Mouse (Mus musculus) v-Abl transformed pro-B cells (cell line): ENCODE measurements around the gene Ppfia1.

Experiments used
- in situ Hi-C, 2 experiments: fragments of 400-800 bp; cut with MboI; formaldehyde crosslinking; loops; one replicate each; pipeline ENCODE4 v1.15.1; 2025; ENCODE audit not compliant: unreplicated experiment in 2 of 2

Ppfia1 gene

GRCm38 (mm10) chr7:144553237-144554122 is at the start of gene Ppfia1:
Gene Ppfia1, minus strand, starts transcription at chr7:144553729.
- in situ Hi-C loops = loop anchor here (10.0 to 25.0 kb wide), 2 partner anchors 729 to 1491 kb away; partner anchors contain the start of genes Cd81 (in 2 of the 2), Tssc4 (in 2 of the 2), Dhcr7 (in 1 of the 2) and Nadsyn1 (in 1 of the 2)

DNA sequence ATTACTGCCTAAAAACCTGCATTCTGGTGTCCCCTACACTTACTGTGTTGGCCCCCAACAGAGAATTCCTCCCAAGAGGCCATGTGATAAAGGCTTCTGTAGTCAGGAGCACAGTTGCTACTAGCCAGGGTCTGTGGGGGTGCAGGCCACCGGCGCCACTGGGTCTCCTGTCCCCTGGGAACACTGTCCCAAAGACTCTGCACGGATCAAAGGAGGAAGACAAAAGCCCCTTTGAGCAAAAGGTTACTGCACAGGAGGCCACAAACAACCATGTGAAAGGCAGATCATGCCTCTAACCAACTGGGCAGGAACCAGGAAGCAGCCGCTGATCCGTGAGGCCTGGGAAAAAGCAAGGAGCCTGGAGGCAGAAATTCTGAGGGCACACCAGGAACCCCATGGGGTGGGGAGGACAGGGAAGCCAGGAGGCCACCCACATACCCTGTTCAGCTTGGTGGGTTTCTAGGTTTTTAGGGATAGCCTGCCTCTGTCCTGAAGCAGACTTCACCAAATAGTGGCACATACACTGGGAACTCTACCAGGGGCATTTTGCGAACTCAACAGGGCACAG is 46.9 kb upstream of the Ppfia1 start:
- in situ Hi-C loops = no loop called here

DNA sequence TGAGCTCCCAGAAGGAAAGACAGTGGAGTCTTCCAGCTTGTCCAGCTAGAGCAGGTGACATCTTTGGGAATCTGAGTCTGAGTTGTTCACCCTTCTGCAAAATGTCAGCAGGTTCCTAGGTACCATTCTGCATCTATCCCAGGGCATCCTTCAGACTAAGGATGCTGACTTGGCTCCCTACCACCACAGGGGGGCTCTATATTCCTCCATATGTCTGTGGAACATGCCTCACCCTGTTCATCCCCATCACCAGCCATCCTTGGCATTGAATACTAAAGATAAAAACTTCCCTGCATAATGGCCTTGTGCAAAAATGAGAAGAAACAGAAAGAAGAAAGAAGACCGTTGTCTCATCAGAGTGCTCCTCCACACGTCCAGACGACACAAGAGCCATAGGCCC is 36.0 kb upstream of the Ppfia1 start:
- in situ Hi-C loops = loop anchor here (5.0 to 25.0 kb wide), 4 partner anchors 188 to 755 kb away; no protein-coding TSS in a partner anchor

DNA sequence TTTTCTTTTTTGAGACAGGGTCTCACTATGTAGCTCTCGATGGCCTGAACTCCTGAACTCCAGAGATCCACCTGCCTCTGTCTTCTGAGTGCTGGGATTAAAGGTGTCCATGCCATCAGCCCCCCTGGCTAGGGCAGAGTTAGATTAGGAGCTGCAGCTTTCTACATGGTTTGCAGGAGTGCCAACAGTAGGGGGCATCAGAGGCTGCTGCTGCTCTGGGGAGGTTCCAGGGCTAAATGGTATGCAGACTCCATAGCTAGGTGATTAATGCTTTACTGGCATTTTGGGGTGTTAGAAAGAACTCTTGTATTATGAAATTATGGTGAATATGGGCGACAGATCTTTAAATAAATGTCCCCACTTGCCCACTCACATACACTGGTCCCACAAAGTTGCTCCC is 33.8 kb upstream of the Ppfia1 start:
- in situ Hi-C loops = loop anchor here (5.0 to 25.0 kb wide), 4 partner anchors 190 to 752 kb away; no protein-coding TSS in a partner anchor

DNA sequence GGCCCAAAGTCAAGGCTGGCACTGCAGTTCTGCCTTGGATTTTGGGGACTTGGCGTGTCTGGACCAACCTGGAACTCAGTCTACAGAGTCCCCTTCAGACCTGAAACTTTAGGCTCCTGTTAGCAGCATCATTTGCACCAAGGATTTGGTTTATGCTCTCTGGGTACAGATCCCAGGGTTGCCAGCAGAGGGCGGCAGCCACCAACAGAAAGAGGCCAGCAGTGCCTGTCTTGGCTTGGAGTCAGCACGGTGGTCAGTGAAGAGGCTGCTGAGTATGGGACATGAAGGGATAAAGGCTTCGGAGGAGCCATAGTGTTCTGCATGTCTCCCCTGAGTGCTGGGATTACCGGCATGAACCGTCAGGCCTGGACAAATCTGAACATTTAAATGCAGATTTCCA is 32.1 kb upstream of the Ppfia1 start:
- in situ Hi-C loops = loop anchor here (5.0 to 25.0 kb wide), 4 partner anchors 192 to 751 kb away; no protein-coding TSS in a partner anchor

GRCm38 (mm10) chr7:144583619-144584018 is 30.1 kb upstream of the Ppfia1 start:
- in situ Hi-C loops = loop anchor here (5.0 to 25.0 kb wide), 8 partner anchors 194 to 749 kb away; partner anchors contain the start of gene LTO1 (in 1 of the 2)

DNA sequence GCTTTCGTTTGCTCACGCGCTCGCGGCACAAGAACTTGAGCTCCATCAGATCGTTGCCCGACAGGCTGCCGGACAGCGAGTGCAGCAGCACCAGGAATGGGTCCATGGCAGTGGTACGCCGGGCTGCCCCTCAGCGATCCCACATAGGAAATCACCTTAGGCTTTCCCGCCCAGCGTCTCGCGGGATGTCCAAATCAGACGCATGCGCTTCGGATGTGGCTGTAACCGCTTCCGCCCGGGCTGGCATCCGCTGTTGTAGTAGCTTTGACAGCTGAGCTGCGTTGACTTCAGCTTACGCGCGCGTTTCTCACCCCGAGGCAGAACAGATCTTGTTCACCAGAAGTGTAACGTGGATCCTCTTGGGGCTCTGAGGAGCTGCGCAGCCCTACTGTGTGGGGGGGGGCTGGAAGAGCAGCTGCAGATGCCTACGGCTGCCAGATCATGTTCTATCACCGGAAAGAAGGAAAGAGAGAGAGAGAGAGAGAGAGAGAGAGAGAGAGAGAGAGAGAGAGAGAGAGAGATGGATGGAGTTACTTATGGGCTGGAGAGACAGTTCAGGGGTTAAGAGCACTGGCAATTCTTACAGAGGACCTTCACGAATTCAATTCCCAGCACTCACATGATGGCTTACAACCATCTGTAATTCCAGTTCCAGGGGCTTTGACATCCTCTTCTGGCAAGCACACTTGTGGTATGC is 28.9 kb upstream of the Ppfia1 start, which contains the start of gene Fadd:
TSS of gene Fadd (minus strand) at position 180 of the 697 bp plus-strand sequence.
- in situ Hi-C loops = loop anchor here (5.0 to 25.0 kb wide), 8 partner anchors 195 to 748 kb away; partner anchors contain the start of gene LTO1 (in 1 of the 2)

DNA sequence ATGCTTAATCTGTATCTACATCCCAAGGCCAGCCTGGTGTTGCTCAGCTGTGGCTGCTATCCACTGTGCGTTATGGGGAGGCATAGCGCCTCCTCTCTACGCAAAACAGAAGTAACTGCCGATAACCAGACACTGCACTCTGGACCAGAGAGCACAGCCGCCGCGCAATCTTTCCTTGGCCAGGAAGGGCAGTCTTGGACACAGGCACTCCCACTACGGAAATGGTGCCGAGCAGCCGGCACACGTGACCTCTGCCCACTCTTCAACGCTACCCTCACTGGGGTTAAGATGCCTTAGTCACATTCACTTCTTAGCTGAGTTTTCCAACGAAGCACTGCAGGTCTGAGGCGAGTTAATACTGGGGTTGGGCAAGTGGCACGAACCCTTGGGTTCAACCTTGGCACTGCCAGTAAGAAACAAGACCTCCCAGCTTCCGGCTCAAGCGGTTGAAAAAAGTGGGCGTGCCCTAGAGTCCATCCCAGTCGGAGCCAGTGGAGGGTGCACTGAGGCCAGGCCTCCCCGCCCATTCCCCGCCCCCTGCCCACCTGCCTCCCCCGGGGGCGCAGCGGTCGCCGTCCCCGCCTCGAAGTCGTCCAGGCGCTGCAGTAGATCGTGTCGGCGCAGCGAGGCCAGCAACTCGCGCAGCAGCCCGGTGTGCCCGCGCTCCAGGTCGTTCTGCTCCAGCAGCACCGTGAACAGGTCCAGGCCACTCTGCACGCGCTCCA is 28.2 kb upstream of the Ppfia1 start:
- in situ Hi-C loops = loop anchor here (5.0 to 25.0 kb wide), 8 partner anchors 196 to 747 kb away; partner anchors contain the start of gene LTO1 (in 1 of the 2)

- in situ Hi-C loops = loop anchor here in 1 of 2 experiments (25.0 kb wide), 1 partner anchor 491 kb away; no protein-coding TSS in a partner anchor
Measured at GRCm38 (mm10) chr7:144577876-144578275, 24.3 kb upstream of the Ppfia1 start.

DNA sequence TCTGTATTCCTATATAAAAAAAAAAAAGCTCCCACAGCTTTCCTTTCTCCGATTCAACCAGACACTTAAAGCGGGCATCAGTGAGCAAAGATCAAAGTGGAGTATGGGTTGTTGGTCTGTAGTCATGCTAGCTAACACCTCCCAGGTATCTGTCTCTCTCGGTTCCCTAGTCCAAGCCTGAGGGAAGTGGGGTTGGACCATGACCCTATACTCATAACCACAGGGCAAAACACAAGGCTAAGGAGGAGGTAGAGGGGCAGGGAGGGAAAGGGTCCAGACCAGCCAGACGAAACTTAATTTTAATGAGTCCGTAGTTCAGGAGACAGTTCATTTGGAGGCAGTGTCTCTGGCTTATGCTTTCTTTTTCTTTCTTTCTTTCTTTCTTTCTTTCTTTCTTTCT is 18.7 kb upstream of the Ppfia1 start:
- in situ Hi-C loops = loop anchor here (25.0 kb wide), 1 partner anchor 1510 kb away; the partner anchor contains the start of genes Cd81 (in 2 of the 2) and Tssc4 (in 2 of the 2)

- in situ Hi-C loops = loop anchor here (25.0 kb wide), 1 partner anchor 1509 kb away; the partner anchor contains the start of genes Cd81 (in 2 of the 2) and Tssc4 (in 2 of the 2)
Measured at GRCm38 (mm10) chr7:144571598-144571997, 18.1 kb upstream of the Ppfia1 start.

- in situ Hi-C loops = loop anchor here (25.0 kb wide), 1 partner anchor 1507 kb away; the partner anchor contains the start of genes Cd81 (in 2 of the 2) and Tssc4 (in 2 of the 2)
Measured at GRCm38 (mm10) chr7:144569428-144569827, 15.9 kb upstream of the Ppfia1 start.

DNA sequence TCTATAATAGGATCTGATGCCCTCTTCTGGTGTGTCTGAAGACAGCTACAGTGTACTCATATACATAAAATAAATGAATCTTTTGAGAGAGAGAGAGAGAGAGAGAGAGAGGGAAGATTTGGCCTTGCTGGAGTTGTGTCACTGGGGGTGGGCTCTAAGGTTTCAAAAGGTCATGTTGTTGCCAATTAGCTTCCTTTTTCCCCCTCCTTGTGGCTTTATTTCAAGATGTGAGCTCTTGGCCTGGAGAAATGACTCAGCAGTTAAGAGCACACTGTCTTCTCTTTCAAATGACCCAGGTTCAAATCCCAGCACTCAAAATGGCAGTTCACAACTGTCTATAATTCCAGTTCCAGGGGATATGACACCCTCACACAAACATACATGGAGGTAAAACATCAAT is 14.6 kb upstream of the Ppfia1 start:
- in situ Hi-C loops = loop anchor here (25.0 kb wide), 1 partner anchor 1506 kb away; the partner anchor contains the start of genes Cd81 (in 2 of the 2) and Tssc4 (in 2 of the 2)

- in situ Hi-C loops = loop anchor here (25.0 kb wide), 1 partner anchor 1505 kb away; the partner anchor contains the start of genes Cd81 (in 2 of the 2) and Tssc4 (in 2 of the 2)
Measured at GRCm38 (mm10) chr7:144566921-144567682, 13.6 kb upstream of the Ppfia1 start.

- in situ Hi-C loops = loop anchor here (25.0 kb wide), 1 partner anchor 1501 kb away; the partner anchor contains the start of genes Cd81 (in 2 of the 2) and Tssc4 (in 2 of the 2)
Measured at GRCm38 (mm10) chr7:144563456-144564155, 10.1 kb upstream of the Ppfia1 start.

DNA sequence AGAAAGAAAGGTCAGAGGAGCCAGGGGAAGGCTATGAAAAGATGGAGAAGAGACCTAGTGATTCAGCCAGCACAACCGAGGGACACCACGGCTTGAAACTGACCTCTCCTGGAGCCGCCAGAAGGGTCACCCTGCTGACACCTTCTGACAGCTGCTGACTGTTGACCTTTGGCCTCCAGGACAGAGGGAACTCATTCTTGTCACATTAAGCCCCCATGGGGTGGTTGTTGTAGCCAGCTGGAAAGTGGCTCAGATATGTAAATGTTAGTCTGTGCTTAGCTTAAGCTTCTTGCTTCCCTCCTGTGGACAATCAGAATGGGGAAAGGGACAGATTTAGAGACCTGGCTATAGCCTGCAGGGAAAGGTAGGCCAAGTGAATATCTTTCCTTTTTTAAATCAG is 8.5 kb upstream of the Ppfia1 start:
- in situ Hi-C loops = loop anchor here (25.0 kb wide), 1 partner anchor 1500 kb away; the partner anchor contains the start of genes Cd81 (in 2 of the 2) and Tssc4 (in 2 of the 2)

GRCm38 (mm10) chr7:144560594-144560993 is 7.1 kb upstream of the Ppfia1 start:
- in situ Hi-C loops = loop anchor here (25.0 kb wide), 1 partner anchor 1498 kb away; the partner anchor contains the start of genes Cd81 (in 2 of the 2) and Tssc4 (in 2 of the 2)
